Mouse (Mus musculus) hindbrain, embryonic 10.5 days (tissue): ENCODE results near the gene Fcgr2b. TPM values are rescaled to one million over a fixed set of nuclear protein-coding genes. Genes with fewer than 3 reads are reported as not detected.
A peak's percentile ranks its signal among the peaks of the same experiment; 100 is the strongest.
"Not testable (repeated sequence)": the region's sequence is repeated elsewhere in the genome, so short reads cannot be mapped to it uniquely, and the experiment has no call there.

Experiments used
- DNase-seq: peaks from one replicate; pipeline ENCODE4 v3.0.0-alpha.2; 2017; ENCODE audit warnings: low spot score
- H3K27ac ChIP-seq: fragments of 300-500 bp; sonication (generic); 2 replicates; pipeline ENCODE4 v1.5.1; 2016; ENCODE audit warnings: mild to moderate bottlenecking, moderate library complexity
- H3K27me3 ChIP-seq: fragments of 300-500 bp; sonication (generic); 2 replicates; pipeline ENCODE4 v1.6.1; 2016; ENCODE audit warnings: mild to moderate bottlenecking; ENCODE audit not compliant: poor library complexity, insufficient read depth, severe bottlenecking
- H3K36me3 ChIP-seq: fragments of 300-500 bp; sonication (generic); 2 replicates; pipeline ENCODE4 v1.6.1; 2016; ENCODE audit warnings: mild to moderate bottlenecking, moderate library complexity
- H3K4me1 ChIP-seq: fragments of 300-500 bp; sonication (generic); replicated peaks from 2 replicates; pipeline ENCODE4 v1.6.1; 2016; ENCODE audit warnings: mild to moderate bottlenecking
- H3K4me3 ChIP-seq: fragments of 300-500 bp; sonication (generic); 2 replicates; pipeline ENCODE4 v1.5.1; 2016; ENCODE audit warnings: mild to moderate bottlenecking, moderate library complexity
- H3K9me3 ChIP-seq: fragments of 300-500 bp; sonication (generic); 2 replicates; pipeline ENCODE4 v1.6.1; 2016; ENCODE audit warnings: mild to moderate bottlenecking, moderate library complexity
- WGBS: fragments of 180-500 bp; shearing (Covaris S2); methylation state at CpG from one replicate; pipeline ENCODE4 v1.1.7; 2016; 5-methylcytosine and 5-hydroxymethylcytosine counted together
- polyA plus RNA-seq: library from polyadenylated mRNA; unstranded; fragments of >200 nt; fragmentation: Nextera tagmentation; extraction: Ambion mirVana; gene quantifications from 2 replicates; pipeline ENCODE4 v1.2.1, GENCODE M21; 2016

Gene Fcgr2b
- polyA plus RNA-seq, 1 experiment from 2014 or later: 0.26 TPM

- Histone ChIP-seq H3K4me1 (0 out of 2 replicates have a peak, but pooled peaks cover 4% of the 10 kb centered on the region), H3K36me3 (no peaks in the 10 kb centered on the region), H3K4me3 (no peak overlapping the region), H3K9me3 (no peaks in the 10 kb centered on the region), H3K27me3 (no peaks in the 10 kb centered on the region), H3K27ac (no peak overlapping the region)
- 47% methylated on average over 3 of the region's 3 CpGs for WGBS
- peak; percentile 43 for DNase-seq
Measured at GRCm38 (mm10) chr1:170996753-170997152, 20.4 kb upstream of the Fcgr2b start.

- 83% methylated on average over 3 of the region's 3 CpGs for WGBS
- Histone ChIP-seq H3K36me3 (no peaks in the 10 kb centered on the region), H3K4me1 (0 out of 2 replicates have a peak, but pooled peaks cover 4% of the 10 kb centered on the region), H3K9me3 (no peaks in the 10 kb centered on the region), H3K27me3 (no peaks in the 10 kb centered on the region), H3K4me3 (no peak overlapping the region), H3K27ac (no peak overlapping the region)
- DNase-seq: no peak
Measured at GRCm38 (mm10) chr1:170996034-170996433, 19.7 kb upstream of the Fcgr2b start.

DNA sequence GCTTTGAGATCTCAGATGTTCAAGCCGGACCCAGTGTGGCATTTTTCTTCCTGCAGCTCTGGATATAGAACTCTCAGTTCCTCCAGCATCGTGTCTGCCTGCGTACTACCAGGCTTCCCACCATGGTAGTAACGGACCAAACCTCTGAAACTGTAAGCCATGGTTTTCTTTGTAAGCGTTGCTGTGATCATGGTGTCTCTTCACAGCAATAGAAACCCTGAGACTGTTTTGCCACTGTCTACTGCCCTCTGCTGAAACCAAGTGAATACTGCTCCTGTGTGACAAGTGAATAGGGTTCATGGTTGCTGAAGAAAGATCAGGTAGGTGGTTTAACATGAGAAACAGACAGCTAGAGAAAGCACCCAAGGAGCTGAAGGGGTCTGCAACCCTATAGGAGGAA is 16.2 kb upstream of the Fcgr2b start:
- Histone ChIP-seq H3K9me3 (no peaks in the 10 kb centered on the region), H3K4me1 (no peaks in the 10 kb centered on the region), H3K36me3 (no peaks in the 10 kb centered on the region), H3K27me3 (no peaks in the 10 kb centered on the region), H3K27ac (no peak overlapping the region), H3K4me3 (no peak overlapping the region)
- WGBS: 62% methylated on average over 5 of the region's 5 CpGs
- no peak for DNase-seq

- no peak for DNase-seq
- Histone ChIP-seq H3K27ac (no peak overlapping the region), H3K4me1 (no peaks in the 10 kb centered on the region), H3K9me3 (no peaks in the 10 kb centered on the region), H3K36me3 (no peaks in the 10 kb centered on the region), H3K27me3 (no peaks in the 10 kb centered on the region), H3K4me3 (no peak overlapping the region)
- WGBS: 76% methylated on average over 9 of the region's 9 CpGs
Measured at GRCm38 (mm10) chr1:170989656-170990055, 13.3 kb upstream of the Fcgr2b start.

DNA sequence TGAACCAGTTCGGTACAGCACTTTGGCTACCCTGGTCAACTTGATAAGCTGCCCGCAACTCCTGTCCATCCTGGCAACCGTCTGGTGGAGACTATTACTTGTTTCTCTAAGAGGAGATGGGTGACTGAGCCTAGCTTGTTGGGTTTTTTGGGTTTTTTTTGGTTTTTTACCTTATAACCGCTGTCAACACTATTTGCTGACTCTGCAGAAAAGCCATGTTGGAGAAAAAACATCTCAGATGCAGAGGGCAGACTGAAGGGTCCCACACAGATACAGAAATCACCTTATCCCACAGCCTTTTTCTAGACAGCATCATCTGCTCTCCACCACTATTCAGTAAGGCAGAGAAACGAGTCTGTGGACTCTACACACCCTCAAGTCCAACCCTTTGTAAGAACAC is 9.5 kb upstream of the Fcgr2b start:
- no peaks in the 10 kb centered on the region for H3K27me3 ChIP-seq
- 85% methylated on average over 5 of the region's 5 CpGs for WGBS
- no peak overlapping the region for H3K4me3 ChIP-seq
- H3K27ac ChIP-seq: no peak overlapping the region
- no peaks in the 10 kb centered on the region for H3K4me1 ChIP-seq
- H3K9me3 ChIP-seq: no peaks in the 10 kb centered on the region
- H3K36me3 ChIP-seq: no peaks in the 10 kb centered on the region
- no peak for DNase-seq

GRCm38 (mm10) chr1:170985092-170985491 is 8.7 kb upstream of the Fcgr2b start:
- Histone ChIP-seq H3K4me1 (no peaks in the 10 kb centered on the region), H3K36me3 (no peaks in the 10 kb centered on the region), H3K9me3 (no peaks in the 10 kb centered on the region), H3K27ac (no peak overlapping the region), H3K27me3 (no peaks in the 10 kb centered on the region), H3K4me3 (no peak overlapping the region)
- 85% methylated on average over 3 of the region's 3 CpGs for WGBS
- no peak for DNase-seq

DNA sequence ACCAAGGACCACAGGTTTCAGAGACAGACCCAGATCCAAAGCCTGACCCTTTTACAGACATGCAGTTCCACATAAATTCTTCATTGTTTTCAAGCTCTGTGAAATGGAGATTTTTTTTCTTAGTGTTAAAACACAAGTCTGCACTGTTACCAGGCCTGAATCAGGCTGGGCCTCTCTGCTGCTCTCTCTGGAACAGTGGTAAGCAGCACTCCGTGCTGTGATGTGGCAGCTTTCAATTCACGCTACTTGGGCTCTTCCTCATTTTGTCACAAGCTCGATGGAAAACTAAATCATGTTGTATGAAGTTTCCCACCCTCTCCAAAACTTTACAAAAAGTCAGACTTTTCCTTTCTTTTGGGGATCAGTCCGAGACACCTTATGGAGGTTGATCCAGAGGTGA is 6.7 kb upstream of the Fcgr2b start:
- Histone ChIP-seq H3K9me3 (no peaks in the 10 kb centered on the region), H3K4me3 (no peak overlapping the region), H3K36me3 (no peaks in the 10 kb centered on the region), H3K27me3 (no peaks in the 10 kb centered on the region), H3K27ac (no peak overlapping the region), H3K4me1 (no peaks in the 10 kb centered on the region)
- DNase-seq: no peak
- WGBS: 88% methylated on average over 4 of the region's 4 CpGs

- no peaks in the 10 kb centered on the region for H3K27me3 ChIP-seq
- no peak for DNase-seq
- no peak overlapping the region for H3K4me3 ChIP-seq
- no peaks in the 10 kb centered on the region for H3K4me1 ChIP-seq
- WGBS: 85% methylated on average over 2 of the region's 2 CpGs
- no peaks in the 10 kb centered on the region for H3K9me3 ChIP-seq
- H3K36me3 ChIP-seq: no peaks in the 10 kb centered on the region
- no peak overlapping the region for H3K27ac ChIP-seq
Measured at GRCm38 (mm10) chr1:170982301-170982700, 6.0 kb upstream of the Fcgr2b start.

DNA sequence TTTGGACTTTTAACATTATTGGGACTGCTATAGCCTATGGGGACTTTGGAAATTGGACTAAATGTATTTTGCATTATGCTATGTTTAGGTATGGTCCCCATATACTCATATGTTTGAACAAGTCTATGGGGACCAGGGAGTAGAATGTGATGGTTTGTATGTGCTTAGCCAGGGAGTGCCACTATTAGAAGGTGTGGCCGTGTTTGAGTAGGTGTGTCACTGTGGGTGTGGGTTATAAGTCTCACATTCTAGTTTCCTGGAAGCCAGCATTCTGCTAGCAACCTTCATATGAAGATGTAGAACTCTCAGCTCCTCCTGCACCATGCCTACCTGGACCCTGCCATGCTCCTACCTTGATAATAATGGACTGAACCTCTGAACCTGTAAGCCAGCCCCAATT is 5.3 kb upstream of the Fcgr2b start:
- not testable (repeated sequence) for DNase-seq, H3K9me3 ChIP-seq, H3K27ac ChIP-seq, H3K4me1 ChIP-seq, H3K27me3 ChIP-seq, H3K4me3 ChIP-seq, H3K36me3 ChIP-seq
- WGBS: 84% methylated on average over 1 of the region's 1 CpGs

GRCm38 (mm10) chr1:170978601-170979000 is 2.3 kb upstream of the Fcgr2b start:
- Histone ChIP-seq H3K4me1 (no peaks in the 10 kb centered on the region), H3K9me3 (no peaks in the 10 kb centered on the region), H3K27me3 (no peaks in the 10 kb centered on the region), H3K36me3 (no peaks in the 10 kb centered on the region), H3K27ac (no peak overlapping the region), H3K4me3 (no peak overlapping the region)
- 81% methylated on average over 4 of the region's 4 CpGs for WGBS
- DNase-seq: no peak

DNA sequence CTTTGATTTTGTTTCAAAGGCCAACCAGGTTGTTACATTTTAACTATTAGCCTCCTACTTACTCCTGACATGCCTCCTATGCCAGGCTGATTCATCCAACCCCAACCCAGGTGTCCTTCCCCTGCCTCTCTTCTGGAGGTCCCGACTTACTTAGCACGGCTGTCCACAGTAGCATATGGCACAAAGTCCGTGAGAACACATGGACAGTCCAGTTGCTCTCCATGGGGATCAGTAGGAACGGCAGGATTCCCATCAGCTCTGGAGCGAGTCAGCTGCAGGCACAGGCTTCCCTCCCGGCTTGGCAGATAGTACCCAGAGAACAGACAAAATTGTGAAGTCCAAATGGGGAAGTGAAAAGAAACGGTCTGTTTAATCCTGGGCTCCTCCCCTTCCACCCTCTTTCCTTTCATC is 591 bp downstream of the Fcgr2b start:
- Histone ChIP-seq H3K4me1 (no peaks in the 10 kb centered on the region), H3K4me3 (no peak overlapping the region), H3K36me3 (no peaks in the 10 kb centered on the region), H3K27me3 (no peaks in the 10 kb centered on the region), H3K9me3 (no peaks in the 10 kb centered on the region), H3K27ac (no peak overlapping the region)
- WGBS: 73% methylated on average over 7 of the region's 7 CpGs
- no peak for DNase-seq

DNA sequence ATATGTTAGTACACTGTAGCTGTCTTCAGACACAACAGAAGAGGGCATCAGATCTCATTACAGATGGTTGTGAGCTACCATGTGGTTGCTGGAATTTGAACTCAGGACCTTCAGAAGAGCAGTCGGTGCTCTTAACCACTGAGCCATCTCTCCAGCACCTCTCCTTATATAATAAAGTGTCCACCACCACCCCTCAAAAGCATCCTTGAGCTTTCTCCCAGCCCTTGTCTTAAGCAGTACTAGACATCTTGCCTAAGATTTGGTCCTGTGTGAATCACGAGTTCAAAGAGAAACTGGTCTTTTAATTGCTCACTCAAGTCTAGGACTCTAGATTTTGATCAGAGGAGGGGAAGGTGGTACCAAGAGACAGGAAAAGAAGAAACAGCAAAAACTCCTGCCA is 997 bp downstream of the Fcgr2b start:
- H3K36me3 ChIP-seq, H3K4me3 ChIP-seq, H3K27me3 ChIP-seq, H3K4me1 ChIP-seq, DNase-seq, H3K27ac ChIP-seq, H3K9me3 ChIP-seq: not testable (repeated sequence)
- 84% methylated on average over 2 of the region's 2 CpGs for WGBS

GRCm38 (mm10) chr1:170974736-170975135 is 1.6 kb downstream of the Fcgr2b start:
- no peaks in the 10 kb centered on the region for H3K9me3 ChIP-seq
- H3K4me1 ChIP-seq: no peaks in the 10 kb centered on the region
- no peak for DNase-seq
- no peaks in the 10 kb centered on the region for H3K36me3 ChIP-seq
- no peaks in the 10 kb centered on the region for H3K27me3 ChIP-seq
- 86% methylated on average over 2 of the region's 2 CpGs for WGBS
- no peak overlapping the region for H3K27ac ChIP-seq
- no peak overlapping the region for H3K4me3 ChIP-seq

DNA sequence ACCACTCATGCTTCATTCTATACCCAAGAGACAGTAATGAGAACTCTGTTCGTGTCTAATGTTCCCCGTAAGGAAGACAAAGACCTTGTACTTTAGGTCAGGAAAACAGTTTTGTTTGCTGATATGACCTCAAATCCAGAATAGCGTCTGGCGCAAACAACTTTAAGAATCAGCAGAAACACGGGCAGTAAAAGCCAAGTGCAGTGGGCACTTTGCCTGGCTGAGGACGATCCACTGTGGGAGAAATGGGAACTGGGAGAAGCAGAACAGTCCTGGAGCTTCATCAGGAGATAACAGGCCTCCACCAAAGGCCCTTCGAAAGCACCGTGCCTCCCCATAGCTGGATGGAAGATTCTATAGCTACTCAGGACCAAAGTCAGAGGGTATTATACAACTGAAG is 2.2 kb downstream of the Fcgr2b start:
- H3K4me1 ChIP-seq: no peaks in the 10 kb centered on the region
- no peaks in the 10 kb centered on the region for H3K36me3 ChIP-seq
- H3K27ac ChIP-seq: no peak overlapping the region
- DNase-seq: no peak
- no peaks in the 10 kb centered on the region for H3K27me3 ChIP-seq
- H3K9me3 ChIP-seq: no peaks in the 10 kb centered on the region
- WGBS: 89% methylated on average over 8 of the region's 8 CpGs
- no peak overlapping the region for H3K4me3 ChIP-seq
